Mouse (Mus musculus) G1E (cell line): Measurements from ENCODE around the gene Prom2. TPM values are rescaled to one million over a fixed set of nuclear protein-coding genes. Genes with fewer than 3 reads are reported as not detected.

ENCODE experiments used
- ATAC-seq: 2 replicates; pipeline ENCODE4 v1.8.0; 2016; ENCODE audit warnings: mild to moderate bottlenecking; ENCODE audit not compliant: insufficient number of reproducible peaks, poor library complexity, low FRiP score, severe bottlenecking; ENCODE audit errors: extremely low read depth
- DNase-seq: peaks from one replicate; pipeline ENCODE4 v3.0.0; 2012; ENCODE audit warnings: low spot score
- H3K27me3 ChIP-seq: 2 replicates; pipeline ENCODE4 v1.6.1; 2012; ENCODE audit warnings: mild to moderate bottlenecking, low read length, inconsistent platforms; ENCODE audit not compliant: insufficient read depth
- H3K36me3 ChIP-seq: replicated peaks from 2 replicates; pipeline ENCODE3; 2012; ENCODE audit warnings: mild to moderate bottlenecking, inconsistent platforms
- H3K4me1 ChIP-seq: 2 replicates; pipeline ENCODE4 v1.6.1; 2012; ENCODE audit warnings: low read depth, low read length, inconsistent platforms, mixed read lengths; ENCODE audit not compliant: insufficient read depth
- H3K4me3 ChIP-seq: 2 replicates; pipeline ENCODE4 v1.5.1; 2012; ENCODE audit warnings: low read depth, mild to moderate bottlenecking, inconsistent platforms, low read length, moderate library complexity, mixed read lengths
- H3K9me3 ChIP-seq: replicated peaks from 2 replicates; pipeline ENCODE4 v1.6.1; 2012; ENCODE audit warnings: inconsistent platforms
- CTCF ChIP-seq: IDR thresholded peaks from 2 replicates; pipeline ENCODE4 v1.5.1; 2012; ENCODE audit warnings: low read depth, low read length, inconsistent platforms, mixed read lengths
- GATA1 ChIP-seq: IDR thresholded peaks from 2 replicates; pipeline ENCODE4 v1.6.1; 2012; ENCODE audit warnings: borderline replicate concordance, low read length, inconsistent platforms, mixed read lengths
- GATA2 ChIP-seq: IDR thresholded peaks from 2 replicates; pipeline ENCODE4 v1.6.1; 2012; ENCODE audit warnings: low read depth, low read length, inconsistent platforms, borderline replicate concordance
- POLR2AphosphoS5 ChIP-seq: IDR thresholded peaks from 2 replicates; pipeline ENCODE4 v1.6.1; 2012; ENCODE audit warnings: low read depth, low read length, inconsistent platforms; ENCODE audit not compliant: insufficient replicate concordance
- TAL1 ChIP-seq: conservative IDR thresholded peaks from 2 replicates; pipeline ENCODE4 v1.6.1; 2012; ENCODE audit warnings: low read depth, low read length, inconsistent platforms, mixed read lengths
- polyA plus RNA-seq: library from polyadenylated mRNA; stranded (reverse); fragments of >175 nt; gene quantifications from 2 replicates; pipeline ENCODE4 v1.2.3, GENCODE M21; 2012
- total RNA-seq, 2 experiments: library from RNA; stranded (forward) in 1 of 2; stranded (reverse) in 1 of 2; fragments of 200-1000 nt in 1 of 2; fragments of >200 nt in 1 of 2; fragmentation: Nextera tagmentation in 1 of 2; gene quantifications; 2 replicates each; pipeline ENCODE4 v1.2.3; 2014 to 2017

Gene Prom2
- total and polyA plus RNA-seq, 3 experiments: 0.11 TPM; not detected in 2

GRCm38 (mm10) chr2:127519308-127519707 lies 22.0 kb downstream of the Prom2 start:
- no peak overlapping the region for H3K4me3 ChIP-seq
- ATAC-seq: no peak
- no peaks in the 10 kb centered on the region for H3K9me3 ChIP-seq
- peaks cover 21% of the 10 kb centered on the region for H3K27me3 ChIP-seq
- DNase-seq: no peak
- TF ChIP-seq GATA1: no peak
- TF ChIP-seq GATA2: no peak
- no peak for TF ChIP-seq POLR2AphosphoS5
- no peak for TF ChIP-seq CTCF
- no peak for TF ChIP-seq TAL1
- H3K4me1 ChIP-seq: no peaks in the 10 kb centered on the region
- H3K36me3 ChIP-seq: no peaks in the 10 kb centered on the region

GRCm38 (mm10) chr2:127518831-127519230 lies 22.4 kb downstream of the Prom2 start:
- TF ChIP-seq GATA1: no peak
- Histone ChIP-seq H3K4me1 (no peaks in the 10 kb centered on the region), H3K9me3 (no peaks in the 10 kb centered on the region), H3K36me3 (no peaks in the 10 kb centered on the region), H3K4me3 (no peak overlapping the region), H3K27me3 (peaks cover 21% of the 10 kb centered on the region)
- DNase-seq (no peak), ATAC-seq (no peak)

- TF ChIP-seq TAL1 (no peak), CTCF (no peak), GATA2 (no peak), GATA1 (no peak), POLR2AphosphoS5 (no peak)
Observed at GRCm38 (mm10) chr2:127518273-127518672, 23.0 kb downstream of the Prom2 start.

GRCm38 (mm10) chr2:127517081-127517480 lies 24.2 kb downstream of the Prom2 start:
- ATAC-seq: no peak
- Histone ChIP-seq H3K9me3 (no peaks in the 10 kb centered on the region), H3K4me3 (no peak overlapping the region), H3K4me1 (no peaks in the 10 kb centered on the region), H3K27me3 (peaks cover 13% of the 10 kb centered on the region), H3K36me3 (no peaks in the 10 kb centered on the region)
- TF ChIP-seq CTCF (no peak), GATA2 (no peak), POLR2AphosphoS5 (no peak), TAL1 (no peak), GATA1 (no peak)
- no peak for DNase-seq

More at GRCm38 (mm10) chr2:127518273-127518672, 23.0 kb downstream of the Prom2 start:
- Histone ChIP-seq H3K4me3 (no peak overlapping the region), H3K4me1 (no peaks in the 10 kb centered on the region), H3K36me3 (no peaks in the 10 kb centered on the region), H3K27me3 (peaks cover 18% of the 10 kb centered on the region), H3K9me3 (no peaks in the 10 kb centered on the region)
- no peak for DNase-seq
- no peak for ATAC-seq

- TF ChIP-seq GATA2 (no peak), TAL1 (no peak), POLR2AphosphoS5 (no peak), GATA1 (no peak)
- Histone ChIP-seq H3K27me3 (peaks cover 12% of the 10 kb centered on the region), H3K9me3 (no peaks in the 10 kb centered on the region), H3K4me1 (no peaks in the 10 kb centered on the region), H3K4me3 (no peak overlapping the region), H3K36me3 (no peaks in the 10 kb centered on the region)
- ATAC-seq (no peak), DNase-seq (no peak)
Observed at GRCm38 (mm10) chr2:127514380-127515124, 26.7 kb downstream of the Prom2 start.

- TF ChIP-seq GATA2 (no peak), CTCF (no peak), POLR2AphosphoS5 (no peak), GATA1 (no peak), TAL1 (no peak)
Observed at GRCm38 (mm10) chr2:127513244-127513643, 28.0 kb downstream of the Prom2 start.

More at GRCm38 (mm10) chr2:127513244-127513643, 28.0 kb downstream of the Prom2 start:
- Histone ChIP-seq H3K36me3 (no peaks in the 10 kb centered on the region), H3K9me3 (no peaks in the 10 kb centered on the region), H3K4me1 (no peaks in the 10 kb centered on the region), H3K4me3 (no peak overlapping the region), H3K27me3 (peaks cover 12% of the 10 kb centered on the region)
- no peak for DNase-seq
- ATAC-seq: no peak
